Mouse (Mus musculus) embryonic facial prominence, embryonic 13.5 days (tissue): ENCODE measurements around the gene Med17. TPM values are rescaled to one million over a fixed set of nuclear protein-coding genes. Genes with fewer than 3 reads are reported as not detected.

Source experiments
- ATAC-seq: fragments of 200-750 bp; cut with Nextera tagmentation; 2 replicates; pipeline ENCODE4 v1.8.0; 2017; ENCODE audit warnings: low read depth; ENCODE audit not compliant: insufficient number of reproducible peaks, insufficient read depth, low FRiP score, low TSS enrichment
- H3K27ac ChIP-seq: fragments of 300-500 bp; sonication (generic); 2 replicates; pipeline ENCODE4 v1.5.1; 2015; ENCODE audit warnings: moderate library complexity, mild to moderate bottlenecking, inconsistent platforms
- H3K27me3 ChIP-seq: fragments of 300-500 bp; sonication (generic); 2 replicates; pipeline ENCODE4 v1.6.1; 2015; ENCODE audit warnings: mild to moderate bottlenecking, inconsistent platforms
- H3K36me3 ChIP-seq: fragments of 300-500 bp; sonication (generic); 2 replicates; pipeline ENCODE4 v1.6.1; 2015; ENCODE audit warnings: mild to moderate bottlenecking, inconsistent platforms
- H3K4me1 ChIP-seq: fragments of 300-500 bp; sonication (generic); 2 replicates; pipeline ENCODE4 v1.6.1; 2015; ENCODE audit warnings: inconsistent platforms
- H3K4me2 ChIP-seq: fragments of 300-500 bp; sonication (generic); 2 replicates; pipeline ENCODE4 v1.6.1; 2015; ENCODE audit warnings: moderate library complexity, mild to moderate bottlenecking, inconsistent platforms
- H3K4me3 ChIP-seq: fragments of 300-500 bp; sonication (generic); 2 replicates; pipeline ENCODE4 v1.5.1; 2015; ENCODE audit warnings: mild to moderate bottlenecking, inconsistent platforms
- H3K9ac ChIP-seq: fragments of 300-500 bp; sonication (generic); 2 replicates; pipeline ENCODE4 v1.6.1; 2015; ENCODE audit warnings: mild to moderate bottlenecking, inconsistent platforms
- H3K9me3 ChIP-seq: fragments of 300-500 bp; sonication (generic); 2 replicates; pipeline ENCODE4 v1.6.1; 2016; ENCODE audit warnings: inconsistent platforms
- WGBS: fragments of 180-500 bp; shearing (Covaris S2); methylation state at CpG from one replicate; pipeline ENCODE4 v1.1.7; 2015; ENCODE audit warnings: mixed read lengths; 5-methylcytosine and 5-hydroxymethylcytosine counted together
- polyA plus RNA-seq: library from polyadenylated mRNA; unstranded; fragments of >200 nt; fragmentation: Nextera tagmentation; extraction: Ambion mirVana; gene quantifications from 2 replicates; pipeline ENCODE4 v1.2.1, GENCODE M21; 2015

The Med17 gene
- polyA plus RNA-seq, 1 experiment from 2014 or later: 33.2 TPM

- Histone ChIP-seq H3K4me2 (no peak overlapping the region), H3K9ac (no peak overlapping the region), H3K4me1 (peaks cover 5% of the 10 kb centered on the region), H3K4me3 (no peak overlapping the region), H3K27me3 (no peaks in the 10 kb centered on the region), H3K36me3 (peaks cover 2% of the 10 kb centered on the region; the same call in 1 of the 2 replicates), H3K9me3 (no peaks in the 10 kb centered on the region), H3K27ac (no peak overlapping the region)
- no peak for ATAC-seq
- 71% methylated on average over 3 of the region's 3 CpGs for WGBS
These were observed 5.7 kb upstream of the Med17 start for GRCm38 (mm10) chr9:15285443-15285842.

- H3K4me2 ChIP-seq: peak overlapping the region; percentile 82
- H3K4me1 ChIP-seq: peaks cover 18% of the 10 kb centered on the region
- H3K4me3 ChIP-seq: peak overlapping the region; percentile 98
- no peaks in the 10 kb centered on the region for H3K9me3 ChIP-seq
- WGBS: 48% methylated on average over 5 of the region's 5 CpGs
- H3K27ac ChIP-seq: peak overlapping the region; percentile 69; the same call in 1 of the 2 replicates
- H3K36me3 ChIP-seq: peaks cover 12% of the 10 kb centered on the region
- ATAC-seq: no peak
- H3K9ac ChIP-seq: peak overlapping the region; percentile 99
- H3K27me3 ChIP-seq: no peaks in the 10 kb centered on the region
These were observed 754 bp upstream of the Med17 start for GRCm38 (mm10) chr9:15280491-15280879.

- ATAC-seq: peak; percentile 15; the same call in 1 of the 2 replicates
- Histone ChIP-seq H3K36me3 (peaks cover 25% of the 10 kb centered on the region), H3K9ac (peak overlapping the region; percentile 99), H3K27me3 (no peaks in the 10 kb centered on the region), H3K4me1 (peaks cover 18% of the 10 kb centered on the region), H3K27ac (peak overlapping the region; percentile 87), H3K4me2 (peak overlapping the region; percentile 82), H3K4me3 (peak overlapping the region; percentile 98), H3K9me3 (no peaks in the 10 kb centered on the region)
- WGBS: 8% methylated on average over 19 of the region's 19 CpGs
These were observed 537 bp downstream of the Med17 start for GRCm38 (mm10) chr9:15279139-15279648.

DNA sequence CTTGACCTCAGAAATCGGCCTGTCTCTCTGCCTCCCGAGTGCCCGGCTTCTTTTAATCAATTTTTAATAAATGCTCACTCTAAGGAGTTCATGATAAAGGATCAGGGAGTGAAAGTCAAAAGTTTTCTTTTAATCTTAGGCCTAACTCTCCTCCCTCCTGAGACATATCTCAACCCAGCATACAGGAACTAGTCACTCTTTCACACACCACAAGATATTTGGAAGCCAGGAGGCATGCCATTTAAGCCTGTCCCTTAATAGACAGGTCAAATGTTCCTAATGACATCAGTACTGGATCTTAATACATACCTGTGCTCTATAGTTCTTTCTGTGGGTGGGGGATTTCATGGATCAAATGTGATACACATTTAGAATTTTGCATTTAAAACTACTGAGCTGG, 1.4 kb downstream of the Med17 start:
- Histone ChIP-seq H3K4me1 (peaks cover 18% of the 10 kb centered on the region), H3K4me2 (peak overlapping the region; percentile 82), H3K4me3 (no peak overlapping the region), H3K27ac (no peak overlapping the region), H3K27me3 (no peaks in the 10 kb centered on the region), H3K9me3 (no peaks in the 10 kb centered on the region), H3K9ac (no peak overlapping the region), H3K36me3 (peaks cover 34% of the 10 kb centered on the region)
- WGBS: 92% methylated on average over 3 of the region's 3 CpGs
- ATAC-seq: no peak

DNA sequence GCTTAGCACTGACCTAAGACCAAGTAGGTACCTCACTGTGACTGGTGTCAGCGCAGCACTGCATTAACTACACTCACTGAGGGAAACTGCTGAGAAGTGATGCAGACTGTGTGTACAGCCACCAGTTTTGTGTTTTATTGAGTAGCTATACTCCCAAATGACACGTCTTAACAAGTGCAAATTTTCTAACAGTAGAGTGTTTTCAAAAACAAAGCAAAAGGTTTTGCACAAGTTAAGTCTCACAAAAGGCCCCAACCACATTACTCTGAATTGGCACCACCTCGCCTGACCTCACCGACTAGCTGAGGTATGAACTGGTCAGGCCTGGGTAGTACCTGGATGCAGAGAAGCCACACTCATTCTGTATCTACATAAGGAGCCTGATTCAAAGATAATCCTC, 2.9 kb downstream of the Med17 start:
- Histone ChIP-seq H3K9ac (no peak overlapping the region), H3K27me3 (no peaks in the 10 kb centered on the region), H3K27ac (no peak overlapping the region), H3K36me3 (peaks cover 48% of the 10 kb centered on the region), H3K4me1 (peaks cover 18% of the 10 kb centered on the region), H3K9me3 (no peaks in the 10 kb centered on the region), H3K4me2 (no peak overlapping the region), H3K4me3 (no peak overlapping the region)
- WGBS: 94% methylated on average over 4 of the region's 4 CpGs
- no peak for ATAC-seq

GRCm38 (mm10) chr9:15273981-15274380, 5.8 kb downstream of the Med17 start:
- peaks cover 11% of the 10 kb centered on the region for H3K4me1 ChIP-seq
- H3K36me3 ChIP-seq: peaks cover 76% of the 10 kb centered on the region

GRCm38 (mm10) chr9:15263487-15263886, 16.2 kb downstream of the Med17 start:
- Histone ChIP-seq H3K4me3 (no peak overlapping the region), H3K4me2 (no peak overlapping the region), H3K9me3 (no peaks in the 10 kb centered on the region), H3K9ac (no peak overlapping the region), H3K27ac (no peak overlapping the region), H3K36me3 (peaks cover 82% of the 10 kb centered on the region), H3K27me3 (no peaks in the 10 kb centered on the region), H3K4me1 (no peaks in the 10 kb centered on the region)
- ATAC-seq: no peak
- WGBS: 94% methylated on average over 10 of the region's 10 CpGs

More at GRCm38 (mm10) chr9:15273981-15274380, 5.8 kb downstream of the Med17 start:
- no peak for ATAC-seq
- Histone ChIP-seq H3K9me3 (no peaks in the 10 kb centered on the region), H3K4me3 (no peak overlapping the region), H3K9ac (no peak overlapping the region), H3K27me3 (no peaks in the 10 kb centered on the region), H3K27ac (no peak overlapping the region), H3K4me2 (no peak overlapping the region)
- WGBS: 90% methylated on average over 2 of the region's 2 CpGs

DNA sequence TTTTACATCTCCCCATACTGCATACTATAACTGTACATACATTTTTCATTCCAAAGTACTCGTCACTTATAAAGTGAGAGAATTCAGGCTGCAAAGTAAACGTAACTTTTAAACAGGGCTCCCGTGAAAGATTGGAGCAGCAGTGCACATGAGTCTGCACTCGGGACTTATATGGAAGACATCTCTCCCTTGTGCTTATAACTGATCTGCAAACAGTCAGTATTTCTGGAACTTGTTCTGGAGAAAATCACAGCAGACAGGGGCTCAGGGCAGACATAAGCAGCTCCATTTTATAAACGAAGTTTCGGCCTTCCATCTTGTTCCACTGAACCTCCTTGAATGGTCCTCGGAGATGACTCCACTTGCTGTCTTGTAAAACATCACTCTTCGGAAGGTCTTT, 17.8 kb downstream of the Med17 start:
- Histone ChIP-seq H3K4me1 (no peaks in the 10 kb centered on the region), H3K9ac (no peak overlapping the region), H3K4me3 (no peak overlapping the region), H3K4me2 (no peak overlapping the region), H3K9me3 (no peaks in the 10 kb centered on the region), H3K27me3 (no peaks in the 10 kb centered on the region), H3K36me3 (peaks cover 67% of the 10 kb centered on the region), H3K27ac (no peak overlapping the region)
- ATAC-seq: no peak
- 94% methylated on average over 8 of the region's 8 CpGs for WGBS

- no peak for ATAC-seq
- no peaks in the 10 kb centered on the region for H3K4me1 ChIP-seq
- WGBS: 73% methylated on average over 3 of the region's 3 CpGs
These were observed 23.5 kb downstream of the Med17 start for GRCm38 (mm10) chr9:15256214-15256613.

DNA sequence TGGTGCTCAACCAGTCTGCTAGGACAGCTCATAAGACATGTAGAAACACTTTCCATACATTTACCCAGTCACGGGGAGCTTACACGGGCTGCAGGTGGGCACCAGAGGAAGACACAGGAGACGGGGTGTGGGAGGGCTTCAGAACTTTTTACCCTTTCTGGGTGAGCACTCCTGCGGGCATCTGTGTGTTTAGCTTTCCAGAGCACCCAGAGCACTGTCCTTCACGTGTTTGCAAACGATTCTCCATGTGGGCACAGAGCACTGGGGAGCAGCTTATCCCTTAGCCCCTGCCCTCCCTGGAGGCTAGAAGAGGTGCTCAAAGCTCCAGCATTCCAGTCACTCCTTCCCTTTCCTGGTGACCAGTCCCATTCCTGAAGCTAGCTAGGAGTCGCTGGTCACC, 25.2 kb downstream of the Med17 start:
- Histone ChIP-seq H3K36me3 (no peaks in the 10 kb centered on the region), H3K4me2 (no peak overlapping the region), H3K9ac (no peak overlapping the region), H3K4me1 (no peaks in the 10 kb centered on the region), H3K27ac (no peak overlapping the region), H3K27me3 (no peaks in the 10 kb centered on the region), H3K9me3 (no peaks in the 10 kb centered on the region), H3K4me3 (no peak overlapping the region)
- no peak for ATAC-seq
- WGBS: 77% methylated on average over 7 of the region's 7 CpGs

More at GRCm38 (mm10) chr9:15256214-15256613, 23.5 kb downstream of the Med17 start:
- H3K27ac ChIP-seq: no peak overlapping the region
- no peak overlapping the region for H3K9ac ChIP-seq
- no peaks in the 10 kb centered on the region for H3K27me3 ChIP-seq
- H3K9me3 ChIP-seq: no peaks in the 10 kb centered on the region
- peaks cover 12% of the 10 kb centered on the region for H3K36me3 ChIP-seq
- no peak overlapping the region for H3K4me3 ChIP-seq
- H3K4me2 ChIP-seq: no peak overlapping the region

- Histone ChIP-seq H3K9me3 (no peaks in the 10 kb centered on the region), H3K4me3 (no peak overlapping the region), H3K4me2 (no peak overlapping the region), H3K9ac (no peak overlapping the region), H3K36me3 (no peaks in the 10 kb centered on the region), H3K27me3 (no peaks in the 10 kb centered on the region), H3K27ac (no peak overlapping the region), H3K4me1 (no peaks in the 10 kb centered on the region)
- no peak for ATAC-seq
- WGBS: 81% methylated on average over 7 of the region's 7 CpGs
These were observed 27.5 kb downstream of the Med17 start for GRCm38 (mm10) chr9:15252196-15252595.

DNA sequence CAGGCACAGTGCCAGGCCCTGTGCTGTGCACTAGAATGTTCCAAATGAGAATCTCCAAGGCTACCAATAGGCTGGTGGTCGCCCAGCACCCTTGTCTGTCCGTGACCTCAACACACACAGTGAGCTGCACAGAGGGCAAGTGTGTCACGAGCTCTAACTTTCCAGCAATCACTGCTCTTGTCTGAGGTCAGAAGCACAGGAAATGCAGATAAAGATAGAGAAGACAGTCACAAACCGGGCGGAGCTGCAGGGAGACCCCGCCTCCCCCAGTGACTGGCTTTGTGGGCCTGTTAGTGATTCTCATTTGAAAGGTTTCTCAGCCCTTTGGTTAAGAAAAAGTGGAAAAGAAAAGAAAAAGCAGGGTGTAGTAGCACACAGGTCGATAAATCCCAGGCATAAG, 29.4 kb downstream of the Med17 start:
- H3K4me2 ChIP-seq: no peak overlapping the region
- H3K9me3 ChIP-seq: no peaks in the 10 kb centered on the region
- H3K36me3 ChIP-seq: no peaks in the 10 kb centered on the region
- no peak overlapping the region for H3K4me3 ChIP-seq
- H3K27ac ChIP-seq: no peak overlapping the region
- H3K9ac ChIP-seq: no peak overlapping the region
- H3K4me1 ChIP-seq: no peaks in the 10 kb centered on the region
- H3K27me3 ChIP-seq: no peaks in the 10 kb centered on the region
- WGBS: 72% methylated on average over 7 of the region's 7 CpGs
- no peak for ATAC-seq
